Mouse (Mus musculus) liver, embryonic 12.5 days (tissue): ENCODE results near the gene Wnt2b. TPM values are rescaled to one million over a fixed set of nuclear protein-coding genes. Genes with fewer than 3 reads are reported as not detected.

Experiments used
- ATAC-seq: fragments of 200-750 bp; cut with Nextera tagmentation; 2 replicates; pipeline ENCODE4 v1.8.0; 2017; ENCODE audit warnings: moderate number of reproducible peaks, mild to moderate bottlenecking, moderate library complexity
- H3K27ac ChIP-seq: fragments of 300-500 bp; sonication (generic); 2 replicates; pipeline ENCODE4 v1.5.1; 2016; ENCODE audit warnings: mild to moderate bottlenecking
- H3K27me3 ChIP-seq: fragments of 300-500 bp; sonication (generic); replicated peaks from 2 replicates; pipeline ENCODE4 v1.6.1; 2016; ENCODE audit warnings: mild to moderate bottlenecking, moderate library complexity
- H3K36me3 ChIP-seq: fragments of 300-500 bp; sonication (generic); 2 replicates; pipeline ENCODE4 v1.6.1; 2016; ENCODE audit warnings: mild to moderate bottlenecking, moderate library complexity
- H3K4me1 ChIP-seq: fragments of 300-500 bp; sonication (generic); 2 replicates; pipeline ENCODE4 v1.6.1; 2016
- H3K4me2 ChIP-seq: fragments of 300-500 bp; sonication (generic); 2 replicates; pipeline ENCODE4 v1.6.1; 2016; ENCODE audit warnings: mild to moderate bottlenecking, moderate library complexity
- H3K4me3 ChIP-seq: fragments of 300-500 bp; sonication (generic); 2 replicates; pipeline ENCODE4 v1.5.1; 2016; ENCODE audit warnings: mild to moderate bottlenecking, moderate library complexity
- H3K9ac ChIP-seq: fragments of 300-500 bp; sonication (generic); 2 replicates; pipeline ENCODE4 v1.6.1; 2016; ENCODE audit warnings: mild to moderate bottlenecking, moderate library complexity
- H3K9me3 ChIP-seq: fragments of 300-500 bp; sonication (generic); replicated peaks from 2 replicates; pipeline ENCODE4 v1.6.1; 2016; ENCODE audit warnings: mild to moderate bottlenecking, moderate library complexity
- WGBS: fragments of 180-500 bp; shearing (Covaris S2); methylation state at CpG from one replicate; pipeline ENCODE4 v1.1.7; 2016; ENCODE audit not compliant: insufficient replicate concordance; 5-methylcytosine and 5-hydroxymethylcytosine counted together
- polyA plus RNA-seq: library from polyadenylated mRNA; unstranded; fragments of >200 nt; fragmentation: Nextera tagmentation; extraction: Ambion mirVana; gene quantifications from 2 replicates; pipeline ENCODE4 v1.2.1, GENCODE M21; 2016

Gene Wnt2b
- polyA plus RNA-seq, 1 experiment from 2014 or later, result 0.25 TPM

DNA sequence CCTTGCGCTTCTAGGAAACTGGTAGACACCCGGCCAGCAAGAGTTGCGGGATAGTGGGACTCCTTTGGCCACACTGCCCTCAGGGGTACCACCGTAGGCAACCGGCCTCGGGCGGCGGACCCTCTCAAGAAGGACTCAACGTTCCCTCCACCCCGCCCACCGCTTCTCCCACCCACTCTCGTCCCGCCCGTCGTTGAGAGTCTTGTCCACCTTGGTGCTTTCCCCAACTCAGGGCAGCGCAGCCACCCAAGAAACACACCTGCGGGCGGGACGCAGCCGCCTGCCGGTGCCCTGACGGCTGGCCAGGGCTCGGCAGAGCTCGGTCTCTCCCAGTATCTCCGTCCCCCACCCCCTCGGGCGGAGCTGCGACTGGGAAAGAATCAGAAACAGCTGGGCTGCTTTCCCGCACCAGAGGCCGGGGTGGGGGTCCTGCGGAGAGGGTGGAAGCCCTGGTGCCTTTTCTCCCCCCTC lies 455 bp upstream of the Wnt2b start:
- H3K27me3 ChIP-seq, result peaks cover 94% of the 10 kb centered on the region
- 2% methylated on average over 31 of the region's 31 CpGs for WGBS
- H3K9ac ChIP-seq, result no peak overlapping the region
- no peaks in the 10 kb centered on the region for H3K9me3 ChIP-seq
- no peak overlapping the region for H3K27ac ChIP-seq
- no peaks in the 10 kb centered on the region for H3K36me3 ChIP-seq
- peaks cover 19% of the 10 kb centered on the region; the same call in 1 of the 2 replicates for H3K4me1 ChIP-seq
- peak overlapping the region; percentile 46 for H3K4me3 ChIP-seq
- ATAC-seq, result no peak
- peak overlapping the region; percentile 67 for H3K4me2 ChIP-seq

DNA sequence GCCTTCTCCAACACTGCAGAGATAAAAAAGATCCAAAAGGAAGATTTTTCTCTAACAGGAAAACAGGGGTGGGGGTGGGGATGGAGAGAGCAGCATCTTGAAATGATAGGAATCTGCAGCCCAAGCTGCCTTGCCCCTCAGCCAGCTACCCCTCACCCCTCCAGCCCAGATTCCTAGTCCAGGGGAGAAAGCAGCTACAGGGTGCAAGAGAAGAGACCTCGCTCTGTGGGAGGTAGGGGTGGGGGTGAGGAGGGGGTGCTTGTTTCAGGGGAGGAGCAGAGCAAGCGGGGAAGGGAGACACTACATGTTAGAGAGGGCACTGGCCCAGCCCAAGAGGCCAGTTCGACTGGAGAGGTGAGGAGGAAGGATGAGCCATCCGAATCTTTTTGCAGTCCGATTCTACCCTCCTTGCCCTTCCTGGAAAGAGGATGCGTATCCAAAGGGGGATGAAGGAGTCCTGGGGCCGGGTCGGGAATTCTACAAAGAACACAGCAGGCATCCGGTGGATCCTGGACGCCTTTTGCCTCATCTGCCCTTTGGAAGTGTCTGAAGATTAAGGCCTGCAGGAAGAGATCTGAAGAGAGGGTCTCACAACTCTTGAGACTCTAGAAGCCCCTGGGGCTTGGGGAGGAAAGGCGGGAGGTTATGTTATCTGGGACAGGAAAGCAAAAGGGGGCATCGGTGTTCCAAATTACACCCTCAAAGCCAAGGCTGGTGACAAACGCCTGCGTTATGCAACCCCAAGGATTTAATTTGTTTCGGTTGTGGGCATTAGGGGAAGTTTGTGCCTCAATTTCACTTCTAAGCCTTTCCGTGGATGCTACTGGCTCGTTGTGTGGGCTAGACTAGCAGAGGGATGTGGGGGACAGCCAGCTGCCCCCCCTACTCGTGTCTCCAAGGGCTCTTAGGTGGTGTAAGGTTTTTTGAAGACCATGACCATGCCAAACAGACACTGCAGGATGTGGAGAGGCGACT lies 1.4 kb downstream of the Wnt2b start:
- Histone ChIP-seq H3K36me3 (0 out of 2 replicates have a peak, but pooled peaks cover 3% of the 10 kb centered on the region), H3K27me3 (peaks cover 76% of the 10 kb centered on the region), H3K4me1 (peaks cover 19% of the 10 kb centered on the region; the same call in 1 of the 2 replicates), H3K4me3 (no peak overlapping the region), H3K27ac (no peak overlapping the region), H3K9me3 (no peaks in the 10 kb centered on the region), H3K4me2 (no peak overlapping the region), H3K9ac (no peak overlapping the region)
- WGBS, result 14% methylated on average over 19 of the region's 19 CpGs
- no peak for ATAC-seq

DNA sequence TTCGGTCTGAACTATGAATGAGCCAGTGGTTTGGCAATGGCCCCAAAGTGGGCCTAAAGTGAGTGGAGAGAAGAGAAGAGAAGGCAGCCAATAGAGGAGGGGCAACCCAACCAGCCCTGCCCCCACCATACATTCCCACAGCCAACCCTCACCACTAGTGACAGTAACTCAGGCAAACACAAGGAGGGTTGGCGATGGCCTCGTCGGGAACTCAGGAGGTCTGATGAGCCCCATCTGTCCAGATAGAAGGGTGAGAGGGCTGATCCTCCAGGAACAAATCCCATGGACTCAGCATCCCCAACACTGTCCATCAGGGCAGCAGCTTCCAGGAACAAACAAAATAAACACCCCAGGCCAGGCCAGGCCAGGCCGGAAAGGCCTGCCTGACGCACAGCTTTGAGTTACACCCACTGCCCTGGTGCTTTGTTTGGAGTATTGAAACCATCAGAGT lies 5.6 kb downstream of the Wnt2b start:
- 0 out of 2 replicates have a peak, but pooled peaks cover 5% of the 10 kb centered on the region for H3K4me1 ChIP-seq
- no peak overlapping the region for H3K27ac ChIP-seq
- ATAC-seq, result no peak
- no peak overlapping the region for H3K9ac ChIP-seq
- no peaks in the 10 kb centered on the region for H3K9me3 ChIP-seq
- peaks cover 19% of the 10 kb centered on the region for H3K36me3 ChIP-seq
- no peak overlapping the region for H3K4me3 ChIP-seq
- 81% methylated on average over 6 of the region's 6 CpGs for WGBS
- no peak overlapping the region for H3K4me2 ChIP-seq
- H3K27me3 ChIP-seq, result peaks cover 34% of the 10 kb centered on the region

DNA sequence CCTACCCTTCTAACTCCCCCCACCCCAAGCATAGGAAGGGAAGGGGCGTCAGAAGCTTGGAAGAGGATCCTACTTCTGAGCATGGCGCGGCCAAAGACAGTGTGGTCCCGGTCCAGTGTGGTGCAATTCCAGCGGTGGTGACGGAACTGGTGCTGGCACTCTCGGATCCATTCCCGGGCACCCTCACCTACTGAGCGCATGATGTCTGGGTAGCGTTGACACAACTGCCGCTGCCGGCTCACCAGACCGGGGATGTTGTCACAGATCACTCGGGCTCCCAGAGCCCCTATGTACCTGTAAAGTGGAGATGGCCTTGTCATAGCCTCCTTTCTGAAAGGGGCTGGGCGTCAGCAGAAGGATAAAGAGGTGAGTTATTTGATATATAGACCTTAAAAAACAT lies 7.2 kb downstream of the Wnt2b start:
- H3K9ac ChIP-seq, result no peak overlapping the region
- no peak overlapping the region for H3K4me3 ChIP-seq
- H3K27me3 ChIP-seq, result peaks cover 18% of the 10 kb centered on the region
- H3K4me2 ChIP-seq, result no peak overlapping the region
- H3K27ac ChIP-seq, result no peak overlapping the region
- no peak for ATAC-seq
- WGBS, result 90% methylated on average over 15 of the region's 15 CpGs
- H3K9me3 ChIP-seq, result no peaks in the 10 kb centered on the region
- no peaks in the 10 kb centered on the region for H3K4me1 ChIP-seq
- peaks cover 33% of the 10 kb centered on the region for H3K36me3 ChIP-seq

DNA sequence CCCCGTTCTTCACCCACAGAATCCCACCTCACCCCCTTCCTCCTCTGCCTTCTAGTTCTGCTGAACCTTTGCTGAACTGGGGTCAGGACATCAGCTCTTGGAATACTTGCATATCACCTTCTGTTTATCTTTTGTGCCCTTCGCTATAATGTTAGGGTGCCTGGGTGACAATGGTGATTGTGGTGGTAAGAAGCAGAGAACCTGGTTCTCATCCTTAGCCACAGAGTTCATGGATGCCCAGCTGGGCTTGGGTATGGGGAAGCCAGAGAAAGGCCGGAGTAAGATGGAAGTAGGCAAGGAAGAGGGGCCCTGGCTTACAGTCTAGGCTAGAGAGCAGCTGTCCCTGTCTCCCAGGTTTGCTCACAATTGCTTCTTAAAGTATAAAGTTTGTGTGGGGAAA lies 7.6 kb downstream of the Wnt2b start:
- 82% methylated on average over 3 of the region's 3 CpGs for WGBS
- H3K9me3 ChIP-seq, result no peaks in the 10 kb centered on the region

DNA sequence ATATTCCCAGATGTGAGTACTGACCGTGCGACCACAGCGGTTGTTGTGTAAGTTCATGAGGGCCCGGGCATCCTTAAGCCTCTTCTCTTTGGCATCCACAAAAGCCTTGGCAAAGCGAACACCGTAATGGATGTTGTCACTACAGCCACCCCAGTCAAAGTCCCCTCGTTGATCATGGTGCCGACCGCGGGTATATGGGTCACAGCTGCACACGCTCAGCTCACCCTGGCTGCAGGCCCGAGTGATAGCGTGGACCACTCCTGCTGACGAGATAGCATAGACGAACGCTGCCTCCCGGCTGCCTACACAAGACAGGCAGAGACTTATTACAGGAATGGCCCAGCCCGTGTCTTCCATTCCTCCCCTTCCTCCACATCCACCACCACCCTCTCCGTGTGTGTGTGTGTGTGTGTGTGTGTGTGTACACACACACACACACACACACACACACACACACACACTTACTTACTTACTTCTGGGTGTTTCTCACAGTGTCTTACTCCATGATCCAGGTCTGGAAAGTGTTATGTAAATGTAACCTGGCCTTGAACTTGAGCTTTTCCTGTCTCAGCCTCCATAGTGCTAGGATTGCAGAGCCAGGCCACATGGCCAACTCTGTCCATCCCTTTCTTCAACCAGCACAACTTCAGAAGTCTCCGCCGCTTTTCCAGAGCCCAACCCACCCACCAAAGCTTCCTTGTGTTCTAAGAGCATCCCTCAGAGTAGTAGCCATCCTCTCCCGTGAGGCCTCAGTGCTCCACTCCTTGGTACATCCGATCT lies 8.6 kb downstream of the Wnt2b start:
- 84% methylated on average over 23 of the region's 23 CpGs for WGBS
- H3K27ac ChIP-seq, result no peak overlapping the region
- H3K4me3 ChIP-seq, result no peak overlapping the region
- no peak overlapping the region for H3K9ac ChIP-seq
- ATAC-seq, result no peak
- H3K4me1 ChIP-seq, result no peaks in the 10 kb centered on the region
- peaks cover 3% of the 10 kb centered on the region; the same call in 1 of the 2 replicates for H3K27me3 ChIP-seq
- H3K9me3 ChIP-seq, result no peaks in the 10 kb centered on the region
- peaks cover 33% of the 10 kb centered on the region for H3K36me3 ChIP-seq
- no peak overlapping the region for H3K4me2 ChIP-seq

More for the DNA sequence above, 7.6 kb downstream of the Wnt2b start:
- H3K27me3 ChIP-seq, result peaks cover 14% of the 10 kb centered on the region
- no peak overlapping the region for H3K9ac ChIP-seq
- no peaks in the 10 kb centered on the region for H3K4me1 ChIP-seq
- H3K4me3 ChIP-seq, result no peak overlapping the region
- H3K27ac ChIP-seq, result no peak overlapping the region
- ATAC-seq, result no peak
- peaks cover 33% of the 10 kb centered on the region for H3K36me3 ChIP-seq
- H3K4me2 ChIP-seq, result no peak overlapping the region

DNA sequence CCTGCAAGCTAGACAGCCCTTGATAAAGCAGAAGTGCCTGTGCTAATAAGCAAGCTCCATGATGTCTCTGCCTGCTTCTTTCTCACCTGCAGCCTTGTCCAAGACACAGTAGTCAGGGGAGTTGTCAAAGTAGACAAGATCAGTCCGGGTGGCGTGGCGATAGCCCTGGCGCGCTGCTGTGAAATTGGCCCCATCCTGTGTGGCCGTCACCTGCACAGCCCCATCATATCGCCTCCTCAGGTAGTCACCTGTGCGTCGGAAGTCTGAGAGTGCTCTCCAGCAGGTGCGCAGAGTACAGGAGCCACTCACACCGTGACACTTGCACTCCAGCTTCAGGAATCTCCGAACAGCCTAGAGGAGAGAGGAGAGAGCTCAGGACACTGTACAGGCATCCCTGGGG lies 10.8 kb downstream of the Wnt2b start:
- H3K36me3 ChIP-seq, result peaks cover 44% of the 10 kb centered on the region
- no peak overlapping the region for H3K9ac ChIP-seq
- no peaks in the 10 kb centered on the region for H3K4me1 ChIP-seq
- no peak overlapping the region for H3K4me2 ChIP-seq
- no peaks in the 10 kb centered on the region for H3K9me3 ChIP-seq
- no peak overlapping the region for H3K4me3 ChIP-seq
- H3K27ac ChIP-seq, result no peak overlapping the region
- 82% methylated on average over 12 of the region's 12 CpGs for WGBS
- ATAC-seq, result no peak
- H3K27me3 ChIP-seq, result no peaks in the 10 kb centered on the region

DNA sequence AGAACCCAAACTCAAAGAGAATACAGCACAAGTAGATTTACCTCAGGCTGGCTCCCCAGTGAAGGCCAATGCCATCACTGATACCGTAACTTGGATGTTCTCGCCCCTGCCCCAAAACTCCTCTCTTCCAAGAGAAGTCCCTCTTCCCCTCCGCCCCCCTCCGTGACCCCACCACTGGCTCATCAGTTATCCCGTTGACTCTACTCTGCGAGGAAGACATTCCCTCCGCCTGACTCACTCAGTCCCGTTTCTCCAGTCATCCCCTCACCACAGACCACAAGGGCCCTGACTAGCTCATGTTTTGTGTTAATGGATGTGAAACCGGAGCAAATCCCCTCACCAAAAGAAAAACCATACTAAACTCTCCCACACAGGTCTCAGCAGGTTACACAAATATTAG lies 16.8 kb downstream of the Wnt2b start:
- no peaks in the 10 kb centered on the region for H3K4me1 ChIP-seq
- H3K27ac ChIP-seq, result no peak overlapping the region
- peaks cover 33% of the 10 kb centered on the region for H3K36me3 ChIP-seq
- H3K4me3 ChIP-seq, result no peak overlapping the region
- H3K27me3 ChIP-seq, result no peaks in the 10 kb centered on the region
- 71% methylated on average over 9 of the region's 9 CpGs for WGBS
- H3K4me2 ChIP-seq, result no peak overlapping the region
- no peak for ATAC-seq
- H3K9ac ChIP-seq, result no peak overlapping the region
- H3K9me3 ChIP-seq, result no peaks in the 10 kb centered on the region

DNA sequence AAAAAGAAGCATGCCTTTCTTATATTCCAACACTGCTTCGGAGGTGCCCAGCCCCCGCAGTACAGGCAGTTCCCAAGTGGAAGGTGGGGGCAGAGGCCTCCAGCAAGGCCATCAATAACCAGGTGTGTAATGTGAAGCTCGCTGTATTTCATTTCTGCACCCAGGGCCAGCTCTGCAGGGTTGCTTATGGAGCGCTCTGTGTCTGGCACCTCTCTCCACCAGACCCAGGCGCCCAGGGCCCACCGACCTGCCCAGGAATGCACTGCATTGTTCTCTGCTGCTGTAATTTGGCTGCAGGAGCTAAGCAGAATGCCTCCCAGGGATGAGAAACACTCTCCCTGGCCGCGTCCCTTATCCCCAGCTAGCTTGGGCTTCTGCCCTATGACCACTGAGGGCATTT lies 18.4 kb downstream of the Wnt2b start:
- no peaks in the 10 kb centered on the region for H3K27me3 ChIP-seq
- no peaks in the 10 kb centered on the region for H3K9me3 ChIP-seq
- H3K4me2 ChIP-seq, result no peak overlapping the region
- H3K36me3 ChIP-seq, result peaks cover 41% of the 10 kb centered on the region
- WGBS, result 66% methylated on average over 8 of the region's 8 CpGs
- H3K4me1 ChIP-seq, result no peaks in the 10 kb centered on the region
- no peak overlapping the region for H3K9ac ChIP-seq
- no peak overlapping the region for H3K27ac ChIP-seq
- ATAC-seq, result no peak
- H3K4me3 ChIP-seq, result no peak overlapping the region

DNA sequence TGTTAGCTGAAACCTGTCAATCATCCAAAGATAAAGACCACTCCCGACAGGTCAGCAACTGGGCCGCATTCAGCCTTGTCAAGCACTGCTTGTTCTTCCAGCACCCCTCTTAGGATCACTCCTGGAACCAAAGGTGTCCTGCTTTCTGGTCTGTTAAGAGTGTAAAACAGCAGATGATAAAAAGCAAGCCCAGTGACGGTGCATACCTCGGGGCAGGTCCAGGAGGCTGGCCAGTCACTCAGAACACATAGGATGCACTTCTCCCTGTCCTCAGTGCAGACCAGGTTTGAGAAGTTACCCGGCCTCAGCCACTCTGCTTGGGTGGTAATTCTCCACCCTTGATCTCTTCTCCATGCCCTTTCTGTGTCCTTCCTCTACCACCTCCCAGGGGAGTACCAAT lies 19.0 kb downstream of the Wnt2b start:
- no peak overlapping the region for H3K4me3 ChIP-seq
- no peaks in the 10 kb centered on the region for H3K9me3 ChIP-seq
- H3K27ac ChIP-seq, result no peak overlapping the region
- no peak overlapping the region for H3K4me2 ChIP-seq
- H3K9ac ChIP-seq, result no peak overlapping the region
- peaks cover 41% of the 10 kb centered on the region for H3K36me3 ChIP-seq
- no peaks in the 10 kb centered on the region for H3K27me3 ChIP-seq
- WGBS, result 69% methylated on average over 5 of the region's 5 CpGs
- H3K4me1 ChIP-seq, result no peaks in the 10 kb centered on the region
- ATAC-seq, result no peak; the same call in 1 of the 2 replicates

DNA sequence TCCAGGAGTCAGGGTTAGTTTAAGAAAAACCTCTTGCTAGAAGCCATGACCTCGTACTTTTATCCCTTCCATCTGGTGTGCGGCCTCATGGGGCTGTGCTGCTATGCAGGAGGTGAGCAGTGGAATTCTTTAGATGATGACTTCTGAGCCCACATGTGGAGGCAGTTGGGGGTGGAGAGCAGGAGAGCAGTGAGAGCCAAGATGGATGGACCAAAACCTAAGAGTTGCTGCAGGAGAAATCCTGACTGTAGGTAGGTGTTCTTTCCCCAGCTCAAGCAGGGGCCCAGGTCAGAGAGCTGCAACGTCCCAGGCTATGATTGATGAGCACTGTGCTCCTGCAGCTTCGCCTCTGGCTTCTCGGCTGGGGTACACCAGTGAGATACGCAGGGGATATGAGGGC lies 21.0 kb downstream of the Wnt2b start:
- Histone ChIP-seq H3K27me3 (no peaks in the 10 kb centered on the region), H3K9me3 (no peaks in the 10 kb centered on the region), H3K36me3 (peaks cover 27% of the 10 kb centered on the region), H3K4me2 (no peak overlapping the region), H3K4me3 (no peak overlapping the region), H3K27ac (no peak overlapping the region), H3K9ac (no peak overlapping the region), H3K4me1 (no peaks in the 10 kb centered on the region)
- 70% methylated on average over 6 of the region's 6 CpGs for WGBS
- no peak for ATAC-seq

DNA sequence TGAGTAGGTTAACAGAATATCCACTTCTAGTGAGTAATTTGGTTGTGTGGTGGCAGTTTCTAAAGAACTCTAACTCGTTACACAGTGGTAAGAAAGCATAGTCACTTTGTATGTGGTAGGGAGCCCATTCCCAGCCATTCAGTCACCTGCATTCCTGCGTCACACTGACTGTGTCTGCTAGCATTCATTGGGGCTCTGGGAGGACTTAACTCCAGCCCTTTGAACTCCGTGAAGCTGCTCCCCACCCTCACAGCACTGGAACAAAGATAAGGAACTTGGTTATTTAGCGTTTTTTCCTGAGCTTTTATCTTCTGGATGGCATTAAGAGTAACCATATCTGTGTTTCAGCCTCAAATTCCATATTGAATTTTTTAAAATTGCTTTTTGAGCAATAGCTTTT lies 23.4 kb downstream of the Wnt2b start:
- H3K4me1 ChIP-seq, result no peaks in the 10 kb centered on the region
- H3K27ac ChIP-seq, result no peak overlapping the region
- no peaks in the 10 kb centered on the region for H3K27me3 ChIP-seq
- no peak for ATAC-seq
- peaks cover 25% of the 10 kb centered on the region; the same call in 1 of the 2 replicates for H3K36me3 ChIP-seq
- no peak overlapping the region for H3K4me2 ChIP-seq
- no peak overlapping the region for H3K4me3 ChIP-seq
- no peak overlapping the region for H3K9ac ChIP-seq
- WGBS, result 46% methylated on average over 4 of the region's 4 CpGs
- no peaks in the 10 kb centered on the region for H3K9me3 ChIP-seq
